Mouse (Mus musculus) cerebellum, adult 9-11 months (tissue): ENCODE data around the gene Ugt1a10.
"Not testable (repeated sequence)": the region's sequence is repeated elsewhere in the genome, so short reads cannot be mapped to it uniquely, and the experiment has no call there.

Experiments
- DNase-seq: peaks from one replicate; pipeline ENCODE4 v3.0.0; 2022

Ugt1a10 gene

DNA sequence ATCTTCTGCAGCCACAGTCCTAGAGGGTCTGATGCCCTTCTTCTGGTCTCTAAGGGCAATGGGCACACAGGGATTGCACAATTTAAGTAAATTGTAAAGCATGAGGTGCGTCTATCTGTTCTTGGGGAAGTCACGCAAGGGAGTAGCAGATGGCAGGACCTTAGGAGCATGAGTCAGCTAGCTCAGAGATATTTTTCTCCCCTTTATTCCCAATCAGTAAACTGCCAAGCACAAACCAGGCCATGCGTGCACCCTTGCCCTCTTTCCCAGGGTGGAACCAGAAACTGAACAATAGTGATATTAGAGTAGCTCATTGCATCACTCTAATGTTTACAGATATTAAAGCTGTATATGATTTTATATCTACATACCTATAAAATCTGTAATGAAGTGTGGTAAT is 43.4 kb downstream of the Ugt1a10 start:
- DNase-seq, result not testable (repeated sequence)

GRCm38 (mm10) chr1:88099691-88100090 is 44.5 kb downstream of the Ugt1a10 start:
- not testable (repeated sequence) for DNase-seq

DNA sequence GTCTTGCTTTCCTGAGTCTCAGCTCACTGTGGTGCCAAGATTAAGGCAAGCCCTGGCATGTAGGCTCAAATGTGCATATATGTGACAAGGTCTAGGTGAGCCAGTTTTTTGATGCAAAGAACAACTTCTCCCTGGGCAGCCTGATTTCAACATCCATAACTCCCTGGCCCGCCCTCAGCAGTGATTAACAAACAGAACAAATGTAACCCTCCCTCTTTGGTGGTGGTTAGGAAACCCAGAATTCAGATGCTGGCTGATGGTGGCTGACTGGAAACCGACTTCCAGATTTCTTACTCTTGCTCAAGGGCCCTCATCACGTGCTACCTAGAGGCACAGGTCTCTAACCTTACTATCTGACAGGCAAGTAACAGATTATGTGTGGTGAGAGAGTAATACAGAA is 47.8 kb downstream of the Ugt1a10 start, which contains the start of gene Ugt1a6b:
Gene Ugt1a6b, plus strand, starts transcription at position 234 of the 400 bp plus-strand sequence.
- DNase-seq, result not testable (repeated sequence)

DNA sequence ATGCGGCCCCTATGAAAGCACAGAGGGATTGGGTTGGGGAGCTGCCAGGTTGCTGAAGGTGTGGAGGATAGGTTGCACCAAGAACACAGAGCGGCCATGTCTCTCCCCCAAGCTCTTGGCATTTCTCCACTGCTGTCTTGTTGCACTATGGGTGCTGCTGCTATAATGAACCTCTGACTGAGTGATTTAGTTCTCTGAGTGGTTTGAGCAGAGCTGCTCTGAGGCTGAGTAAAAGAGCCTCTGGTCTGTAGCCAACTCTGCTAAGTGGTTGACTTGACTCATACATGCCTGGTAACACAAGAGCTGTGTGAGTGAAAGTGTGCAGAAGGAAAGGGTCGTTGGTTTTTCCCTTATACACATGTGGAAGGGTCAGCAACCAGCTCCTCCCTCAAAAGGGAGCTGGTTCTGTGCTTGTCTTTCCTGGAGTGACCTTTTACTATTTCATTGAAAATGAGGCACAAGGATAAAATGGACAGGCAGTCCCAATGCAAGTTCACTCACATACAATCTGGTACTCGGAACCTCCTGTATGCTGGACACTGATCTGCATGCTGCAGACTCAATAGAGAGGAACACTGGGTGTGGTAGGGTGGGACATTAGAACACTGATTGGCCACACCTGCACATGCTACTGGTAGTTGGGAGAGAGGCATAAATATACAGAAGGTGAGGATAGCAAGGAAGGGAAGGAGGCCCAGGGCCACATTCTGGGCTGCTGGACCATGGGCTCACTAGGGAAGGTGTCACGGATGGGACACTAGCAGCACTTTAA is 48.7 kb downstream of the Ugt1a10 start:
- DNase-seq, result not testable (repeated sequence)

GRCm38 (mm10) chr1:88104667-88105430 is 49.7 kb downstream of the Ugt1a10 start:
- DNase-seq, result no peak

DNA sequence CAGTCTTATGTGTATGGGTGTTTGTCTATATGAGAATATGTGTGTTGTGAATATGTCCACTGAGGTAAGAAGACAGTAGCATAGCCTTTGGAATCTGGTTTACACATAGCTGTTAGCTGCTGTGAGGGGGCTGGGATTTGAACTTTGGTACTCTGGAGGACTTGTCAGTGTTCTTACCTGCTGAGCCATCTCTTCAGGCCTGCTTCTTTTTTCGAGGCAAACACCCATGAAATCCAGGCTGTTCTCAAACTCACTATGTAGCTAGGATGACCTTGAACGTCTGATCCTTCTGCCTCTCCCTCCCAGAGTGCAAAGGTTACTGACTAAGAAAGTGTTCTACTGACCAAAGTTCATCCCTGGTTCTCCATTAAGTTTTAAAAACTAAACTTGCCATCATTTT is 50.5 kb downstream of the Ugt1a10 start:
- DNase-seq, result no peak

DNA sequence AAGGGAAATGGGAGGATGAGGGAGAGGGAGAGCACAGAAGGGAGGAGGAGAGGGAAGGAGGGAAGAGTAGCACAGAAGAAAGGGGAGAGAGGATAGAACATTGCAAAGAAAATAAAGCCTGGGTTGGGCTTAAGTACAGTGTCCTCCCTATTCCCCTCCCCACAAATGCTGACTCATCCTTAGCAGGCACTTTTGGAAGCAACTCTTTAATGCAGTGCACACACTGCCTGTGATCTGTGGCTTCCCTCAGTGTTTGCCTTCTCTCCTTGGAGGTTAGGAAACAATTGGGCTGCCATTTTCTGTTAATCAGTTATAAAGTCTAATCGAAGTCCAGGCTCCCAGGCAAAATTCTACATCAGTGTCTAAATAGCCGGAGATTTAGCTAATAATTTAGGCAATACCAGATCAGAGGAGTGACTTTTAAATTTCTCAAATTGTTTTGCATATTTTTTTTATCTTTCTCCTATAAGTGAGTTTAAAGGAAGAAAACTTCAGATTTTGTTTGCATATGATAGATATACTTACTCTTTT is 53.9 kb downstream of the Ugt1a10 start:
- not testable (repeated sequence) for DNase-seq

DNA sequence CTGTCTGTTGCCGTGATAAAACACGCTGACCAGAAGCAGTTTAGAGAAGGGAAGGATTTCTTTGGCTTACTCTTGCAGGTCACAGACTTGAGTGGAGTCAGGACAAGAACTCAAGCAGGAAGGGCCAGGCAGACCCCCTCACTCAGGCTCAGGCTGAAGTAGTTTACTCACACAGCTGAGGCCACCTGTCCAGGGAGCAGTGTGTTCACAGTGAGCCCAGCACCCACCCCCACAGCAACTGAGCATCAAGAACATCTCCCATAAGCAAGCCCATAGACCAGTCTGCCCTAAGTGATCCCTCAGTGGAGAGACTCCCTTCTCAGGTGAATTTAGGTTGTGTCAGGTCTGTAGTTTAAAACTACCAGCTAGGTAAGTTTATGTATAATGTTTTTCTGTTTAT is 54.4 kb downstream of the Ugt1a10 start:
- not testable (repeated sequence) for DNase-seq

GRCm38 (mm10) chr1:88112769-88113168 is 57.6 kb downstream of the Ugt1a10 start:
- not testable (repeated sequence) for DNase-seq

- DNase-seq, result not testable (repeated sequence)
Measured at GRCm38 (mm10) chr1:88120550-88120949, 65.4 kb downstream of the Ugt1a10 start.

DNA sequence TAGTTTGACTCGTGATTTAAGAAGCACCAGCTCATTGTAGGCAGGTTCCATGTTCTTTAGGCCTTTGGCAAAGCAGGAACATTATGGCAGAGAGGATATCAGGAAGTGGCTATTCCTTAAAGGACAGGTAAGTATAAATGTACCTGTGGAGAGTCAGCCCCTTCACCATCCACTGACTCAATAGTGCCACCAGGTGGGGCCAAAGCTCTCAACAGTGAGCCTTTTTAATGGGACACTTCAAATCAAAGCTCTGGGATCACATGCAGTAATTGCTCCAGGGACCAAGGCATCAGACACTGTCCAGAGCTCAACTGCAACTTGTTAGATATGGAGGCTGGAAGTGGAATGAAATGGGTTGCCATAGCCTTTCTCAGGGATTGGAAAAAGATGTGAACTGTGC is 66.3 kb downstream of the Ugt1a10 start:
- not testable (repeated sequence) for DNase-seq

GRCm38 (mm10) chr1:88125827-88126360 is 70.7 kb downstream of the Ugt1a10 start:
- DNase-seq, result not testable (repeated sequence)

DNA sequence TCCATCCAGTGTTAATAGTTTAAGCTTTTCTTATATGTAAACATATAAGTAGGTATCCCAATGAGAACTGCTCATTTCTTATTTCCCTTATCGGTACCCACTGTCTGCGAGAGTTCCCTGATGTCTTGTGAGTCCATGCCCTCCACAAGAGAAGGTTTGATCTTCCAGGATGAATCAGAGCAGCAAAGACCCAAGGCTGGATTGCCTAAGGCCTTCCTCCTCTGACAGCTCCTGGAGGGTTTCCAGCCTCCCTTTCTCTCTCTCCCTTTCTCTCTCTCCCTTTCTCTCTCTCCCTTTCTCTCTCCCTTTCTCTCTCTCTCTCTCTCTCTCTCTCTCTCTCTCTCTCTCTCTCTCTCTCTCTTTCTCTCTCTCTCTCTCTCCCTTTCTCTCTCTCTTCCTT is 73.9 kb downstream of the Ugt1a10 start:
- DNase-seq, result not testable (repeated sequence)

- not testable (repeated sequence) for DNase-seq
Measured at GRCm38 (mm10) chr1:88130223-88130622, 75.0 kb downstream of the Ugt1a10 start.

GRCm38 (mm10) chr1:88133908-88134456 is 78.8 kb downstream of the Ugt1a10 start:
- no peak for DNase-seq

DNA sequence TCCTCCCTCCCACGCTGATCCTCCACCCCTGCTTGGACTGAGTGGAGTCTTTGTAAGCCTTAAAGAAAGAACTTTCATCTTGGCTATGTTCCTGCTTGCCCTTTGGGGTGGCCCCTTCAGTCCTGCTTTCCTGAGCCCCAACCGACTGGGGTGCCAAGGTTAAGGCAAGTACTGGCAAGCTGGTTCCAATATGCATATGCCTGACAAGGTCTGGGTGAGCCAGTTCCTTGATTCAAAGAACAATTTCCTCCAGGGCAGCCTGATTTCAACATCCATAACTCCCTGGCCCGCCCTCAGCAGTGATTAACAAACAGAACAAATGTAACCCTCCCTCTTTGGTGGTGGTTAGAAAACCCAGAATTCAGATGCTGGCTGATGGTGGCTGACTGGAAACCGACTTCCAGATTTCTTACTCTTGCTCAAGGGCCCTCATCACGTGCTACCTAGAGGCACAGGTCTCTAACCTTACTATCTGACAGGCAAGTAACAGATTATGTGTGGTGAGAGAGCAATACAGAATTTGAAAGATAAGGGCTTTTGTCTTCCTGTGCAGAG is 79.3 kb downstream of the Ugt1a10 start, which contains the start of gene Ugt1a6a:
Gene Ugt1a6a, plus strand, starts transcription at position 353 of the 555 bp plus-strand sequence.
- not testable (repeated sequence) for DNase-seq

GRCm38 (mm10) chr1:88135229-88135904 is 80.2 kb downstream of the Ugt1a10 start:
- DNase-seq, result not testable (repeated sequence)

DNA sequence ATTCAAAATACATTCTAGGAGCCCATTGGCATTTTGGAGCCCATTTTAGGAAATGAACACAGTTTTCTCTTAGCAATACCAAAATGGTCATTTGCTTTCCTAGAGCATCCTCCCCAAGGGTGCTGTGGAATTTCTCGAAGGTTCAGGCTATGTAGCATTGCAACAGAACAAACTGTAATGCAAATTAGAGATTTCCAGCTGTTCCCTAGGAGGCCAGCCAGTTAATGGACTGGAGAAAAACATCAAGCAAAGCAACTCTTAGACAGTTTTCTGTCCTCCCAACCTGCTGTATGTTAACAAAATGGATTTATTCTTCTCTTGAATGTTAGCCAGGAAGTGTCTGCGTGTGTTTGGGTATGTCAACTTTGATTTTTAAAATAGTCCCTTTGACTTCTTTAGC is 81.5 kb downstream of the Ugt1a10 start:
- no peak for DNase-seq

DNA sequence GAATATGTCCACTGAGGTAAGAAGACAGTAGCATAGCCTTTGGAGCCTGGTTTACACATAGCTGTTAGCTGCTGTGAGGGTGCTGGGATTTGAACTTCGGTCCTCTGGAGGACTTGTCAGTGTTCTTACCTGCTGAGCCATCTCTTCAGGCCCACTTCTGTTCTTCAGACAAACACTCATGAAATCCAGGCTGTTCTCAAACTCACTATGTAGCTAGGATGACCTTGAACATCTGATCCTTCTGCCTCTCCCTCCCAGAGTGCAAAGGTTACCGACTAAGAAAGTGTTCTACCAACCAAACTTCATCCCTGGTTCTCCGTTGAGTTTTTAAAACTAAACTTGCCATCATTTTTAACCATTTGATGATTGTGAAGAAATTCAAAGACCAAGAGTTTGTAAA is 82.1 kb downstream of the Ugt1a10 start:
- no peak for DNase-seq

- DNase-seq, result no peak
Measured at GRCm38 (mm10) chr1:88138145-88138544, 83.0 kb downstream of the Ugt1a10 start.

- not testable (repeated sequence) for DNase-seq
Measured at GRCm38 (mm10) chr1:88140492-88140891, 85.3 kb downstream of the Ugt1a10 start.
